Mouse (Mus musculus): ENCODE measurements at regions not wholly inside any gene's neighbourhood (a gene's known extent, or its start where the extent isn't known, plus 50 kb on each side); places are given as distances from the start of the nearest gene placed in this dataset.
A peak's percentile ranks its signal among the peaks of the same experiment; 100 is the strongest.

- Histone ChIP-seq H3K27ac (no peak overlapping the region), H3K9ac (ENCODE audit: low read depth, low read length) (no peak overlapping the region), H3K4me1 (ENCODE audit: control insufficient read depth, insufficient read depth, low read length) (no peaks in the 10 kb centered on the region), H3K4me3 (no peak overlapping the region), H3K36me3 (ENCODE audit: control insufficient read depth, insufficient read depth, low read length) (no peaks in the 10 kb centered on the region), H3K79me2 (replicated peaks; ENCODE audit: control insufficient read depth, insufficient read depth, low read length) (no peaks in the 10 kb centered on the region), H3K27me3 (ENCODE audit: control insufficient read depth, insufficient read depth, low read length) (no peaks in the 10 kb centered on the region)
- intact Hi-C loops (cut with DNase I), result no loop called here
- DNase-seq, result no peak
- 40% methylated on average over 1 of the region's 1 CpGs for WGBS
- TF ChIP-seq CTCF (IDR thresholded peaks at IDR 0.05) (no peak), EP300 (IDR thresholded peaks at IDR 0.05; ENCODE audit: insufficient read depth, low read depth, low read length) (no peak), POLR2A (IDR thresholded peaks at IDR 0.05; ENCODE audit: insufficient read depth, low read depth, low read length) (no peak)
Observed at GRCm38 (mm10) chr4:5206394-5207099, 413.4 kb upstream of the Impad1 start.

- no peaks in the 10 kb centered on the region for H3K36me3 ChIP-seq (ENCODE audit: control insufficient read depth, insufficient read depth, low read length)
- 83% methylated on average over 7 of the region's 7 CpGs for WGBS
Observed at GRCm38 (mm10) chr4:5205328-5206208, 412.4 kb upstream of the Impad1 start.

GRCm38 (mm10) chr4:5194272-5194671, 401.1 kb upstream of the Impad1 start:
- TF ChIP-seq EP300 (IDR thresholded peaks at IDR 0.05; ENCODE audit: insufficient read depth, low read depth, low read length) (no peak), CTCF (IDR thresholded peaks at IDR 0.05) (no peak), POLR2A (IDR thresholded peaks at IDR 0.05; ENCODE audit: insufficient read depth, low read depth, low read length) (no peak)
- no peak for DNase-seq
- no peaks in the 10 kb centered on the region for H3K4me1 ChIP-seq (ENCODE audit: control insufficient read depth, insufficient read depth, low read length)
- H3K36me3 ChIP-seq (ENCODE audit: control insufficient read depth, insufficient read depth, low read length), result no peaks in the 10 kb centered on the region
- H3K9ac ChIP-seq (ENCODE audit: low read depth, low read length), result no peak overlapping the region
- H3K4me3 ChIP-seq, result no peak overlapping the region
- intact Hi-C loops (cut with DNase I), result no loop called here
- H3K79me2 ChIP-seq (replicated peaks; ENCODE audit: control insufficient read depth, insufficient read depth, low read length), result no peaks in the 10 kb centered on the region
- 66% methylated on average over 3 of the region's 3 CpGs for WGBS
- no peaks in the 10 kb centered on the region for H3K27me3 ChIP-seq (ENCODE audit: control insufficient read depth, insufficient read depth, low read length)
- H3K27ac ChIP-seq, result no peak overlapping the region

More at GRCm38 (mm10) chr4:5205328-5206208, 412.4 kb upstream of the Impad1 start:
- no peak overlapping the region for H3K4me3 ChIP-seq
- no peak overlapping the region for H3K9ac ChIP-seq (ENCODE audit: low read depth, low read length)
- no peak for TF ChIP-seq POLR2A (IDR thresholded peaks at IDR 0.05; ENCODE audit: insufficient read depth, low read depth, low read length)
- no peak for TF ChIP-seq CTCF (IDR thresholded peaks at IDR 0.05)
- no peak for TF ChIP-seq EP300 (IDR thresholded peaks at IDR 0.05; ENCODE audit: insufficient read depth, low read depth, low read length)
- intact Hi-C loops (cut with DNase I), result no loop called here
- H3K4me1 ChIP-seq (ENCODE audit: control insufficient read depth, insufficient read depth, low read length), result no peaks in the 10 kb centered on the region
- no peak for DNase-seq
- no peak overlapping the region for H3K27ac ChIP-seq
- no peaks in the 10 kb centered on the region for H3K27me3 ChIP-seq (ENCODE audit: control insufficient read depth, insufficient read depth, low read length)
- H3K79me2 ChIP-seq (replicated peaks; ENCODE audit: control insufficient read depth, insufficient read depth, low read length), result no peaks in the 10 kb centered on the region

GRCm38 (mm10) chr4:5181591-5181990, 388.4 kb upstream of the Impad1 start:
- Histone ChIP-seq H3K36me3 (ENCODE audit: control insufficient read depth, insufficient read depth, low read length) (no peaks in the 10 kb centered on the region), H3K27ac (no peak overlapping the region), H3K4me1 (ENCODE audit: control insufficient read depth, insufficient read depth, low read length) (no peaks in the 10 kb centered on the region), H3K27me3 (ENCODE audit: control insufficient read depth, insufficient read depth, low read length) (no peaks in the 10 kb centered on the region), H3K4me3 (no peak overlapping the region), H3K79me2 (replicated peaks; ENCODE audit: control insufficient read depth, insufficient read depth, low read length) (no peaks in the 10 kb centered on the region), H3K9ac (ENCODE audit: low read depth, low read length) (no peak overlapping the region)
- DNase-seq, result no peak
- TF ChIP-seq POLR2A (IDR thresholded peaks at IDR 0.05; ENCODE audit: insufficient read depth, low read depth, low read length) (no peak), EP300 (IDR thresholded peaks at IDR 0.05; ENCODE audit: insufficient read depth, low read depth, low read length) (no peak), CTCF (IDR thresholded peaks at IDR 0.05) (no peak)
- 48% methylated on average over 1 of the region's 1 CpGs for WGBS
- intact Hi-C loops (cut with DNase I), result no loop called here

GRCm38 (mm10) chr4:5178991-5179693, 386.0 kb upstream of the Impad1 start:
- no peak overlapping the region for H3K4me3 ChIP-seq
- 58% methylated on average over 11 of the region's 11 CpGs for WGBS
- no peaks in the 10 kb centered on the region for H3K79me2 ChIP-seq (replicated peaks; ENCODE audit: control insufficient read depth, insufficient read depth, low read length)
- TF ChIP-seq POLR2A (IDR thresholded peaks at IDR 0.05; ENCODE audit: insufficient read depth, low read depth, low read length) (no peak), CTCF (IDR thresholded peaks at IDR 0.05) (no peak), EP300 (IDR thresholded peaks at IDR 0.05; ENCODE audit: insufficient read depth, low read depth, low read length) (no peak)
- no peaks in the 10 kb centered on the region for H3K4me1 ChIP-seq (ENCODE audit: control insufficient read depth, insufficient read depth, low read length)
- peak in 1 of 2 experiments; percentile 2 for DNase-seq
- H3K36me3 ChIP-seq (ENCODE audit: control insufficient read depth, insufficient read depth, low read length), result no peaks in the 10 kb centered on the region
- intact Hi-C loops (cut with DNase I), result no loop called here
- H3K27ac ChIP-seq, result no peak overlapping the region
- no peaks in the 10 kb centered on the region for H3K27me3 ChIP-seq (ENCODE audit: control insufficient read depth, insufficient read depth, low read length)
- H3K9ac ChIP-seq (ENCODE audit: low read depth, low read length), result no peak overlapping the region

Data from heart, adult 2 months (tissue).